Mouse (Mus musculus): Measurements from ENCODE around the gene Nans. TPM values are rescaled to one million over a fixed set of nuclear protein-coding genes. Genes with fewer than 3 reads are reported as not detected.

Gene Nans
- 82.6 and 83.1 TPM in 2 replicates for polyA plus RNA-seq (2012; rRNA removed)

DNA sequence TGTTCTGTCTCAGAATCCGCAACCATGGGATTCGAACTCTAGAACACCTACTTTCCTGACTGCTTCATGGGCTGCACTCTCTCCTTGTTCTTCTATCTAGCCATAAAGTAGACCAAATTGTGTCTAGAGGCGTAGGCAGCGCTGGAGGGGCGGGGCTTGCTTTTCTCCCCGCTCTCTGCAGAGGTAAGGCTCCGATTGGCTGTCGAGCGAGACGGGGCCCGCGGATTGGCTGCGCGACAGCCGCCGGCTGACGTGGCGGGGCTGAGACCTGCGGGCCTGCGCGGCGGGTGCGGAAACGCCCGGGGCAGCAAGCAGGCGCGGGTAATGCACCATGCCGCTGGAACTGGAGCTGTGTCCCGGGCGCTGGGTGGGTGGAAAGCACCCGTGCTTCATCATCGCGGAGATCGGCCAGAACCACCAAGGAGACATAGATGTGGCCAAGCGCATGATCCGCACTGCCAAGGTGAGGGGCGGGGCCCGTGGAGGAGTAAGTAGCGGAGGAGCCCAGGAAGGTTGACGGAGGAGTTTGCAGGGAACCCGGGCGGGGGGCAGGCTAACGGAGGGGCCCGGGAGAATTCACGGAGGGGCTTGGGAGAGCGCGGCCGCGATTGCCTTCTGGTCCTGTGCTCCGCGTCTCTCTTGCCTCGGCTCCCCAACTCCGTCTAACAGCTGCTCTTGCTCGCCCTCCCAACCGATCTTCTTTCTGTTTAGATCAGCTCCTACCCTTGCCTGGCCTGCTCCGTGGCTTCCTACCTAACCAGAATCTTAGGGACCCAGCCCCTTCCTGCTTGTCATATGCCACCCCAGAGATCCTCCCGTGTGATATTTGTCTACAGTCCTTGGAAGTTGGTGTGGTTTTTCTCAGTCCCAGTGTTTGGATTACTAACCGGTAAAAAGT, at the start of gene Nans:
Gene Nans, plus strand, starts transcription at position 221 of the 898 bp plus-strand sequence.

DNA sequence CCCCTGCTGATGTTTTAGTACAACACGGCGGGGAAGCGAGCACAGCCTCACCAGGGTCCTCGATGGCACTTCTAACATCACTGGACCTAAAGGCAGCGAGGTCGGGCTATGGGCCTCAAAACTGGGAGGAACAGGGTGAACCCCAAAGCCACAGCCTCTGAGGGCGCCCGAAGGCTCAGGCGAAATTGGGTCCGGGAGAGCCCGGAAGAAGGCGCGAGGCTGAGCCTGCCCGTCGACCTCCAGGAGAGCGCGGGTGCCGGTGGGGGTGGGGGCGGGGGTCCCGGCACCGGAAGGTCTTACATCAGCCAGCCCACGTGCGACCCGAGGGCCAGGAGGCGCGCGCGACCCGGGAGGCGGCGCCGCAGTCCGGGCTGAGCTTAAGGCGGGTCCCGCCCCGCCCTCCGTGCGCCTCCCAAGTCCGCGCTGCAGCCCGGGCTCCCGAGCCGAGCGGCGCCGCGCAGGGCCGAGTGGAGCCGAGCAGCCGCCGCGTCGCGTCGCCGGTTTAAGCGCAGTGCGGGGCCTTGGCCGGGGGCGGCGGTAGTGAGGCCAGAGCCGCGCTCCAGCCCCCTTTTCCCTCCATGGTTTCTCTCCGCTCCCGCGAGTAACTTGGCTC, 38.4 kb upstream of the Nans start, which contains the start of gene Anp32b:
Gene Anp32b, plus strand, starts transcription at position 384 of the 613 bp plus-strand sequence.

DNA sequence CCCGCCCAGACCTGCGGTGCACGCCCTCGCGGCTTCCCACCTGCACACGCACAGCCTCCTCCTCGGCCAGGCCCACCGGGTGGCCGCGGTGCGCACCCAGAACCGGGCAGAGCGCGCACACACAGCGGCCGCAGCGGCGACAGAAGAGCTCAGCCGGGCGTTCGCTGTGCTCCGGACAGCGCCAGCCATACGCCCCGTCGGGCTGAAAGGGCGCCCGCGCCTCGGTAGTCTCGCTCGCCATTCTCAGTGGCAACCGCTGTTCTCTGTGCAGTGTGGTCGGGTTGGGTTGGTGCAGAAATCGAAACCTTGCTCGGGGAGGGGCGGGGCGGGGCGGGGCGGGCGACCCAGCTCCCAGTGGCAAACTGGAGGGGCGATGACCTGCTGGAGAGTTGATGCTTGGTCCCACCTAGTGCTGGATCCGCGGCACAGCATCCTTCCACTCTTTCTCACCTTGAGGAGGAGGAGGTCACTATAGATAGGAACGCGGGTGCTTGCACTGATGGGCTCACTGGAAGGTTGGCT, 46.9 kb downstream of the Nans start, which contains the start of gene Trim14:
Gene Trim14, minus strand, starts transcription at position 302 of the 522 bp plus-strand sequence.

Other genes starting within 250 kb of the Nans start
- not detected in 2 replicates for gene Foxe1, start 145.6 kb upstream of the Nans start, polyA plus RNA-seq (2012; rRNA removed)
- 8.8 and 8.9 TPM in 2 replicates for gene Trmo, start 99.8 kb upstream of the Nans start, polyA plus RNA-seq (2012; rRNA removed)
- 0.04 and 0.05 TPM in 2 replicates for gene Hemgn, start 75.7 kb upstream of the Nans start, polyA plus RNA-seq (2012; rRNA removed)
- 35.3 and 38.9 TPM in 2 replicates for gene Anp32b, start 38.3 kb upstream of the Nans start, polyA plus RNA-seq (2012; rRNA removed)
- gene Trim14, start 46.9 kb downstream of the Nans start, polyA plus RNA-seq (2012; rRNA removed): 0.54 and 0.84 TPM in 2 replicates
- 18.5 and 19.2 TPM in 2 replicates for gene Coro2a, start 113.0 kb downstream of the Nans start, polyA plus RNA-seq (2012; rRNA removed)
- gene Tbc1d2, start 161.0 kb downstream of the Nans start, polyA plus RNA-seq (2012; rRNA removed): 0.93 and 1.2 TPM in 2 replicates